Mouse (Mus musculus) liver, adult 2 months (tissue): Measurements from ENCODE around the gene Ankrd2. TPM values are rescaled to one million over a fixed set of nuclear protein-coding genes. Genes with fewer than 3 reads are reported as not detected.
A peak's percentile ranks its signal among the peaks of the same experiment; 100 is the strongest.

Experiments used
- DNase-seq: peaks from one replicate; pipeline ENCODE4 v3.0.0-alpha.2; 2011; ENCODE audit warnings: low read depth, low spot score; ENCODE audit errors: extremely low read depth
- H3K27ac ChIP-seq: fragments of 200-500 bp; replicated peaks from 2 replicates; pipeline ENCODE4 v1.5.1; 2012; ENCODE audit warnings: low read depth, mild to moderate bottlenecking, control low read depth, inconsistent platforms, low read length; ENCODE audit not compliant: insufficient read depth
- H3K27me3 ChIP-seq: fragments of 200-500 bp; 2 replicates; pipeline ENCODE4 v1.6.1; 2012; ENCODE audit warnings: mild to moderate bottlenecking, moderate library complexity, low read length, inconsistent platforms; ENCODE audit not compliant: control insufficient read depth, insufficient read depth
- H3K36me3 ChIP-seq: fragments of 200-500 bp; 2 replicates; pipeline ENCODE4 v1.6.1; 2012; ENCODE audit warnings: low read length, inconsistent platforms; ENCODE audit not compliant: control insufficient read depth, insufficient read depth
- H3K4me1 ChIP-seq: fragments of 200-500 bp; 2 replicates; pipeline ENCODE4 v1.6.1; 2011; ENCODE audit warnings: low read length; ENCODE audit not compliant: control insufficient read depth, insufficient read depth
- H3K4me3 ChIP-seq: fragments of 200-500 bp; 2 replicates; pipeline ENCODE4 v1.5.1; 2011; ENCODE audit warnings: low read depth, mild to moderate bottlenecking, control low read depth, low read length, moderate library complexity; ENCODE audit not compliant: insufficient read depth
- H3K79me2 ChIP-seq: fragments of 200-500 bp; 2 replicates; pipeline ENCODE4 v1.6.1; 2012; ENCODE audit warnings: inconsistent platforms, mild to moderate bottlenecking, low read length, moderate library complexity; ENCODE audit not compliant: control insufficient read depth, insufficient read depth
- H3K9ac ChIP-seq: fragments of 200-500 bp; 2 replicates; pipeline ENCODE4 v1.6.1; 2012; ENCODE audit warnings: low read depth, mild to moderate bottlenecking, control low read depth, inconsistent platforms, low read length
- CTCF ChIP-seq: fragments of 200-500 bp; IDR thresholded peaks from 2 replicates; pipeline ENCODE4 v1.5.1; 2011; ENCODE audit warnings: low read depth, low read length, control low read depth
- POLR2A ChIP-seq: fragments of 200-500 bp; IDR thresholded peaks from 2 replicates; pipeline ENCODE4 v1.6.1; 2011; ENCODE audit warnings: low read length, control low read depth; ENCODE audit not compliant: insufficient read depth; ENCODE audit errors: extremely low read depth
- WGBS: fragments of 180-500 bp; shearing (Covaris S2); methylation state at CpG from one replicate; pipeline ENCODE4 v1.1.7; 2018; 5-methylcytosine and 5-hydroxymethylcytosine counted together
- polyA plus RNA-seq: library from polyadenylated mRNA; depleted of rRNA; stranded (reverse); fragments of >200 nt; gene quantifications from 2 replicates; pipeline ENCODE4 v1.2.3, GENCODE M21; 2012
- total RNA-seq: library from RNA; depleted of rRNA; stranded (reverse); fragments of >200 nt; gene quantifications from 2 replicates; pipeline ENCODE4 v1.2.3, GENCODE M21; 2014

The Ankrd2 gene
- total and polyA plus RNA-seq, 2 experiments, result 0.37 to 1.2 TPM

GRCm38 (mm10) chr19:42016251-42016650, 19.5 kb upstream of the Ankrd2 start:
- no peak for DNase-seq
- no peak overlapping the region for H3K4me3 ChIP-seq
- no peak overlapping the region for H3K27ac ChIP-seq
- H3K79me2 ChIP-seq, result peaks cover 17% of the 10 kb centered on the region
- H3K4me1 ChIP-seq, result peaks cover 10% of the 10 kb centered on the region
- H3K36me3 ChIP-seq, result no peaks in the 10 kb centered on the region
- H3K9ac ChIP-seq, result no peak overlapping the region
- no peaks in the 10 kb centered on the region for H3K27me3 ChIP-seq
- no peak for TF ChIP-seq POLR2A
- no peak for TF ChIP-seq CTCF
- 89% methylated on average over 4 of the region's 4 CpGs for WGBS

GRCm38 (mm10) chr19:42016840-42017239, 19.0 kb upstream of the Ankrd2 start:
- H3K36me3 ChIP-seq, result no peaks in the 10 kb centered on the region
- peaks cover 19% of the 10 kb centered on the region for H3K79me2 ChIP-seq
- H3K27me3 ChIP-seq, result no peaks in the 10 kb centered on the region
- no peak for DNase-seq
- H3K27ac ChIP-seq, result no peak overlapping the region
- H3K4me3 ChIP-seq, result no peak overlapping the region
- WGBS, result 89% methylated on average over 5 of the region's 5 CpGs
- no peak for TF ChIP-seq CTCF
- no peak for TF ChIP-seq POLR2A
- peaks cover 10% of the 10 kb centered on the region for H3K4me1 ChIP-seq
- H3K9ac ChIP-seq, result no peak overlapping the region

DNA sequence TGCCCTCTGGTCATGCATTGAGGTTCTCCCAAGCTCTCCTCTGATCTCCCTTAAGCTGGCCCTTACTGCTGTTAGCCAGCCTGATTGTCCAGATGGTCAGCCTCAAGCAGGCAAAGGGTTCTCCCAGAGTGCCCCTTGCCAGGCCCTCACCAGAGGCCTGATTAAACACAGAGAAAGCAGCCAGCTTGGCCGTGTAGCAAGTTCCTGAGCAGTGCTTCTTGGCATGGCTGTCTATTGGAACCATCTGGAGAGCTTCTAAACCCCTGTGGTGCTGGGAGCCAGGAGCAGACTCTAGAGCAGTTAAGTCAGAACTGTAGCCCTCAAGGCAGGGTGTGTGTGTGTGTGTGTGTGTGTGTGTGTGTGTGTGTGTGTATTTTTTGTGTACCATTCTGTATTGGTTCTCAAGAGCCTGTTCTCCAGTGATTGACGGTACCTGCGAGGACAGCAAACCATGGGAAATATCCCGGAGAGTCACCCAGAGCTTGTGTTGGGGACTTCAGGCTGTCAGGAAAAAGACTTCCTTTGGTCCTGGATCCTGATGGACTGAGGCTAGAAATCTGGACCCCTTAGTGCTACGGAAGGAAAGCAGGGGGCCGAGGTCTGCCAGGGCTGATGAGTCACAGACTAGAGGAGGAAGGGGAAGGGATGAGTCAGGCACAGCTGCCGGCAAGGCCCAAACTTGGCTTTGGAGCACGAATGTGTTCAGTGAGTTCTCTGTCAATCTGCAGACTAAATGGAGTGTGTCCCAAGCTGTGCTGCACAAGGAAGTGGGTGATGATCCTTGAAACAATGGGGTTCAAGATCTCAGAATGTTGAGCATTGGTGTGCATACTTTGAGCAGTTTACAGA, 18.2 kb upstream of the Ankrd2 start:
- Histone ChIP-seq H3K79me2 (peaks cover 13% of the 10 kb centered on the region; the same call in 1 of the 2 replicates), H3K4me3 (no peak overlapping the region), H3K9ac (no peak overlapping the region), H3K4me1 (peaks cover 10% of the 10 kb centered on the region), H3K36me3 (no peaks in the 10 kb centered on the region), H3K27ac (no peak overlapping the region; the same call in 1 of the 2 replicates), H3K27me3 (no peaks in the 10 kb centered on the region)
- WGBS, result 58% methylated on average over 8 of the region's 8 CpGs
- no peak for TF ChIP-seq POLR2A
- TF ChIP-seq CTCF, result no peak
- DNase-seq, result peak; percentile 56

DNA sequence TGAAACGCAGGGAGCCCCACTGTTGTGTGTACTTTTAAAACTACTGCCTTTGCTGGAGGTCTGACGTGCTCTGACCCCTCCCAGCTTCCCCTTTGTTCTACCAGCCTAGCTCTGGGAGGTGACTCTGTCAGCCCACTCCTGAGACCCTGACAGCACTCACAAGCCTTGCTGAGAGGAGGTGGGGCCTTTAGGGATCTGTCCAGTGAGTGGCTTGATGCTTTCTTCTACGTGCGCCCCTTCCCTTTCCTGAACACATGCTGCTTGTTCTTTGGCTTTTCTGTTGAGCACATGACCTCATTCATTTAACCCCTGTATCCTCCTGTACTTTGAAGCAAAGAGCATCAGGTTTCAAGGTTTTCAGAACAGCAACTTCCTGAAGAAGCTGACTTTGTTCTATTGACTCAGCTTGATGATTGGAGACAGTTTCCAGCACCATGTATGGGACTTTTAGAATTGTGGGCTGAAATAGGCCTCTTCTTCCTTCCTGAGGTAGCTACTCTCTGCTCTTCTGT, 16.7 kb upstream of the Ankrd2 start:
- no peak for TF ChIP-seq CTCF
- no peak for TF ChIP-seq POLR2A
- no peak overlapping the region for H3K27ac ChIP-seq
- H3K36me3 ChIP-seq, result no peaks in the 10 kb centered on the region
- 69% methylated on average over 4 of the region's 4 CpGs for WGBS
- peaks cover 15% of the 10 kb centered on the region; the same call in 1 of the 2 replicates for H3K79me2 ChIP-seq
- no peak for DNase-seq
- peaks cover 10% of the 10 kb centered on the region for H3K4me1 ChIP-seq
- no peaks in the 10 kb centered on the region for H3K27me3 ChIP-seq
- H3K9ac ChIP-seq, result no peak overlapping the region
- no peak overlapping the region for H3K4me3 ChIP-seq

DNA sequence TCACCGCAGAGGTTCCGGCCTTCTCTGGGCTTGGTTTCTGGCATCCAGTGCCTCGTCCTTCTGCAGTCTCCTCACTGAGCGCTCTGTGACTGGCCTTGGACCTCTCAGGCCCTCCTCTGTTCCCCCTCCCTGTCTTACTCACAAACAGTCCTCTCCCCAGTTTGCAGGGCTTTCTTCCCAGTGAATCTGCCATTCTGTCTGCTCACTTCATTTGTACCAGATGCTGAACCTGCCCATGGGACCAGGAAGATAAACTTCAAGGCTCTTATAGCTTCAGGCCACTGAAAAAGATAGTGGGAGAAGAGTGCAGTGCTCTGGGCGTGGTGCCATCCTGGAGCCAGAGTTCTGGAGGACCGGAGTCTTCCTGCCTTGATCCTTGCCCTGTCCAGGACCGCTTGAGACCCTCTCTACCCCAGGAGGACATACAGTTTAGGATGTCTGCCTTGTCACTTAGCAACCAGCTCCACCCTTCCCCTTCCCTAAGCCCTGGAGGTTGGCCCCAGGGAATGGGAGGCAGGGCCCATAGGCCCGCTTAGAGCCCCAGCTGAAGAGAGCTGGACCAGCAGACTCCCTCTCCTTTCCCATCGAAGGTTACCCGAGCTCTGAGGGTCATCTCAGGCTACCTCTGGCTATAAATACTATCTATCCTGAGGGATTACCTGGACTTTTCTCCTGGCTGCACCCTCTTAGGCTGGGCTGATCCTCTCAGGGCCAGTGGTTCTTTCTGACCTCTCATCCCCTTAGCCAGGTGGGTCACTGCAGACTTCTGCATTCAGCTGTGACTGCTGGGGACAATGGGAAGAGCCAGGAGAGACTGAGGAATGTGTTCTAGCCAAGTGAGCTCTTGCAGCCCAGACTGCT, 13.9 kb upstream of the Ankrd2 start:
- WGBS, result 74% methylated on average over 10 of the region's 10 CpGs
- no peaks in the 10 kb centered on the region for H3K36me3 ChIP-seq
- no peak overlapping the region for H3K27ac ChIP-seq
- no peaks in the 10 kb centered on the region for H3K27me3 ChIP-seq
- no peak overlapping the region for H3K4me3 ChIP-seq
- TF ChIP-seq CTCF (no peak), POLR2A (no peak)
- no peak overlapping the region for H3K9ac ChIP-seq
- H3K79me2 ChIP-seq, result peaks cover 18% of the 10 kb centered on the region; the same call in 1 of the 2 replicates
- no peak for DNase-seq
- H3K4me1 ChIP-seq, result peaks cover 8% of the 10 kb centered on the region
